Mouse (Mus musculus): ENCODE results near the gene Samhd1. TPM values are rescaled to one million over a fixed set of nuclear protein-coding genes. Genes with fewer than 3 reads are reported as not detected.

The Samhd1 gene
- total RNA-seq, 1 experiment: 25.7 TPM

GRCm38 (mm10) chr2:157084831-157085585, 50.1 kb downstream of the Samhd1 start:
- in situ Hi-C loops (cut with MboI; ENCODE audit: low sequenced_read_pairs in 2 of 2, unreplicated experiment in 2 of 2): no loop called here
- Histone ChIP-seq H3K9me3 (ENCODE audit: control insufficient read depth, insufficient read depth, low read depth, low read length) (no peaks in the 10 kb centered on the region), H3K27ac (ENCODE audit: insufficient read depth, low read depth, low read length, poor library complexity, severe bottlenecking) (no peak overlapping the region), H3K4me3 (ENCODE audit: insufficient read depth in 1 of 2, low read depth in 1 of 2, low read length in 2 of 2, poor library complexity in 1 of 2, severe bottlenecking in 1 of 2) (no peak overlapping the region), H3K4me1 (ENCODE audit: control insufficient read depth in 2 of 2, insufficient read depth in 2 of 2, low read length in 2 of 2, poor library complexity in 1 of 2) (no peaks in the 10 kb centered on the region), H3K9ac (ENCODE audit: insufficient read depth, low read depth, low read length, poor library complexity, severe bottlenecking) (no peak overlapping the region), H3K36me3 (ENCODE audit: control insufficient read depth, insufficient read depth, low read length, poor library complexity, severe bottlenecking) (no peaks in the 10 kb centered on the region)
- no peak for DNase-seq (ENCODE audit: low read depth, low spot score)
- TF ChIP-seq ZNF384 (IDR thresholded peaks at IDR 0.05; ENCODE audit: low read depth, low read length) (no peak), ZC3H11A (IDR thresholded peaks at IDR 0.05; ENCODE audit: borderline replicate concordance, low read depth, low read length) (no peak), MAFK (IDR thresholded peaks at IDR 0.05; ENCODE audit: insufficient read depth, low read depth, low read length) (no peak), HCFC1 (IDR thresholded peaks at IDR 0.05; ENCODE audit: borderline replicate concordance, insufficient read depth, low read length) (no peak), CHD2 (IDR thresholded peaks at IDR 0.05; ENCODE audit: low read depth, low read length) (no peak)

GRCm38 (mm10) chr2:157081960-157082359, 53.1 kb downstream of the Samhd1 start:
- peaks cover 0 to 5% of the 10 kb centered on the region in 2 experiments; a peak in 1 of 4 replicates for H3K4me1 ChIP-seq (ENCODE audit: control insufficient read depth in 2 of 2, insufficient read depth in 2 of 2, low read length in 2 of 2, poor library complexity in 1 of 2)
- no peaks in the 10 kb centered on the region for H3K9me3 ChIP-seq (ENCODE audit: control insufficient read depth, insufficient read depth, low read depth, low read length)
- in situ Hi-C loops (cut with MboI; ENCODE audit: low sequenced_read_pairs in 2 of 2, unreplicated experiment in 2 of 2): no loop called here
- no peaks in the 10 kb centered on the region for H3K36me3 ChIP-seq (ENCODE audit: control insufficient read depth, insufficient read depth, low read length, poor library complexity, severe bottlenecking)
- no peak for TF ChIP-seq ZC3H11A (IDR thresholded peaks at IDR 0.05; ENCODE audit: borderline replicate concordance, low read depth, low read length)
- TF ChIP-seq MAFK (IDR thresholded peaks at IDR 0.05; ENCODE audit: insufficient read depth, low read depth, low read length): no peak
- TF ChIP-seq ZNF384 (IDR thresholded peaks at IDR 0.05; ENCODE audit: low read depth, low read length): no peak
- no peak for TF ChIP-seq HCFC1 (IDR thresholded peaks at IDR 0.05; ENCODE audit: borderline replicate concordance, insufficient read depth, low read length)
- no peak for TF ChIP-seq CHD2 (IDR thresholded peaks at IDR 0.05; ENCODE audit: low read depth, low read length)
- H3K27ac ChIP-seq (ENCODE audit: insufficient read depth, low read depth, low read length, poor library complexity, severe bottlenecking): no peak overlapping the region
- H3K9ac ChIP-seq (ENCODE audit: insufficient read depth, low read depth, low read length, poor library complexity, severe bottlenecking): no peak overlapping the region
- no peak for DNase-seq (ENCODE audit: low read depth, low spot score)
- no peak overlapping the region for H3K4me3 ChIP-seq (ENCODE audit: insufficient read depth in 1 of 2, low read depth in 1 of 2, low read length in 2 of 2, poor library complexity in 1 of 2, severe bottlenecking in 1 of 2)

- no peaks in the 10 kb centered on the region for H3K36me3 ChIP-seq (ENCODE audit: control insufficient read depth, insufficient read depth, low read length, poor library complexity, severe bottlenecking)
- no peak for DNase-seq (ENCODE audit: low read depth, low spot score)
- no peak overlapping the region for H3K27ac ChIP-seq (ENCODE audit: insufficient read depth, low read depth, low read length, poor library complexity, severe bottlenecking)
- peaks cover 0 to 5% of the 10 kb centered on the region in 2 experiments; a peak in 1 of 4 replicates for H3K4me1 ChIP-seq (ENCODE audit: control insufficient read depth in 2 of 2, insufficient read depth in 2 of 2, low read length in 2 of 2, poor library complexity in 1 of 2)
- no peaks in the 10 kb centered on the region for H3K9me3 ChIP-seq (ENCODE audit: control insufficient read depth, insufficient read depth, low read depth, low read length)
- in situ Hi-C loops (cut with MboI; ENCODE audit: low sequenced_read_pairs in 2 of 2, unreplicated experiment in 2 of 2): no loop called here
- TF ChIP-seq CHD2 (IDR thresholded peaks at IDR 0.05; ENCODE audit: low read depth, low read length) (no peak), MAFK (IDR thresholded peaks at IDR 0.05; ENCODE audit: insufficient read depth, low read depth, low read length) (no peak), ZC3H11A (IDR thresholded peaks at IDR 0.05; ENCODE audit: borderline replicate concordance, low read depth, low read length) (no peak), HCFC1 (IDR thresholded peaks at IDR 0.05; ENCODE audit: borderline replicate concordance, insufficient read depth, low read length) (no peak), ZNF384 (IDR thresholded peaks at IDR 0.05; ENCODE audit: low read depth, low read length) (no peak)
- no peak overlapping the region for H3K4me3 ChIP-seq (ENCODE audit: insufficient read depth in 1 of 2, low read depth in 1 of 2, low read length in 2 of 2, poor library complexity in 1 of 2, severe bottlenecking in 1 of 2)
- H3K9ac ChIP-seq (ENCODE audit: insufficient read depth, low read depth, low read length, poor library complexity, severe bottlenecking): no peak overlapping the region
Observed at GRCm38 (mm10) chr2:157081331-157081730, 53.7 kb downstream of the Samhd1 start.

GRCm38 (mm10) chr2:157079701-157080180, 55.3 kb downstream of the Samhd1 start:
- TF ChIP-seq ZNF384 (IDR thresholded peaks at IDR 0.05; ENCODE audit: low read depth, low read length): no peak
- no peak for TF ChIP-seq ZC3H11A (IDR thresholded peaks at IDR 0.05; ENCODE audit: borderline replicate concordance, low read depth, low read length)
- TF ChIP-seq CHD2 (IDR thresholded peaks at IDR 0.05; ENCODE audit: low read depth, low read length): no peak
- no peak for TF ChIP-seq HCFC1 (IDR thresholded peaks at IDR 0.05; ENCODE audit: borderline replicate concordance, insufficient read depth, low read length)
- TF ChIP-seq MAFK (IDR thresholded peaks at IDR 0.05; ENCODE audit: insufficient read depth, low read depth, low read length): no peak
- no peaks in the 10 kb centered on the region for H3K36me3 ChIP-seq (ENCODE audit: control insufficient read depth, insufficient read depth, low read length, poor library complexity, severe bottlenecking)
- H3K4me1 ChIP-seq (ENCODE audit: control insufficient read depth in 2 of 2, insufficient read depth in 2 of 2, low read length in 2 of 2, poor library complexity in 1 of 2): peaks cover 0 to 5% of the 10 kb centered on the region in 2 experiments; a peak in 1 of 4 replicates
- in situ Hi-C loops (cut with MboI; ENCODE audit: low sequenced_read_pairs in 2 of 2, unreplicated experiment in 2 of 2): no loop called here
- H3K9ac ChIP-seq (ENCODE audit: insufficient read depth, low read depth, low read length, poor library complexity, severe bottlenecking): peak overlapping the region; percentile 78; the same call in 1 of the 2 replicates
- no peaks in the 10 kb centered on the region for H3K9me3 ChIP-seq (ENCODE audit: control insufficient read depth, insufficient read depth, low read depth, low read length)
- DNase-seq (ENCODE audit: low read depth, low spot score): no peak
- no peak overlapping the region for H3K27ac ChIP-seq (ENCODE audit: insufficient read depth, low read depth, low read length, poor library complexity, severe bottlenecking)
- peak overlapping the region; percentile 78 to 80 for H3K4me3 ChIP-seq (ENCODE audit: insufficient read depth in 1 of 2, low read depth in 1 of 2, low read length in 2 of 2, poor library complexity in 1 of 2, severe bottlenecking in 1 of 2)
